Mouse (Mus musculus): ENCODE results near the gene Slc17a5.

Gene Slc17a5

DNA sequence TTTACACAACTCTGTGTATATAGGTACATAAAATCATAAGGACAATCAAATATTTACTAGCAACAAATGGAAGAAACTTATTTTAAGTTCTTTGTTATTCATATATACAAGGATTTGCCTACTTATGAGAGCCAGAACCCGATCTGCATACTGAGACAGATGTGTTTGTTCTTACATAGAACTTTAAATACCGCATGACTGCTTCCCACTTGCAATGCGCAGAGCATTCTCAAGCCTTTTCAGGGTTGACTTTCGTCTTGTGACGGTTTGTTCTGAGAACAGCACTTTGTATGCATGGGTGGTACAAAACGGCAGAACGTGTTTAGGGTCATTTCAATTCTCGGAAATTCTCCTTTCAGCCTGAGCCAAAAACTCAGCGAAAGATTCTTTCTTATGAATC, 17.9 kb downstream of the Slc17a5 start:
- no peak for DNase-seq (ENCODE audit: extremely low spot score, low read depth, low spot score)

DNA sequence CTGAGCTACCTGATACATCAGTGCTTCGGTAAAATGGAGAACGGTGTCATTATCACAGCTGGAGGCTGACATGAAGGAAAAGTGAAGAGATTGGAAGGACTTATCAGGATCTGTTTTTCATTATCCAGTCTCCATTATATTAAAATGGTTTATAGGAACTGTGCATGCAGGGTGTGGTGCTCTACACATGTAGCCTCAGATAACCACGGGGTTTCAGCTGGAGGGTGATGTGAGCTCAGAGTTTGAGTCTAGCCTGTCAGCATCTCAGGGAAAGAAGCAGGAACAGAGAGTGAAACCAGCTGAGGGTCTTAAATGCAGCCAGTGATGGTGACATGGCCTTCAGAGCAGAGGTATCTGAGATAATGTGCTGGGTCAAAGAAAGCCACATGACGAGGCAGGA, 28.4 kb downstream of the Slc17a5 start:
- DNase-seq (ENCODE audit: extremely low spot score, low read depth, low spot score) = no peak

DNA sequence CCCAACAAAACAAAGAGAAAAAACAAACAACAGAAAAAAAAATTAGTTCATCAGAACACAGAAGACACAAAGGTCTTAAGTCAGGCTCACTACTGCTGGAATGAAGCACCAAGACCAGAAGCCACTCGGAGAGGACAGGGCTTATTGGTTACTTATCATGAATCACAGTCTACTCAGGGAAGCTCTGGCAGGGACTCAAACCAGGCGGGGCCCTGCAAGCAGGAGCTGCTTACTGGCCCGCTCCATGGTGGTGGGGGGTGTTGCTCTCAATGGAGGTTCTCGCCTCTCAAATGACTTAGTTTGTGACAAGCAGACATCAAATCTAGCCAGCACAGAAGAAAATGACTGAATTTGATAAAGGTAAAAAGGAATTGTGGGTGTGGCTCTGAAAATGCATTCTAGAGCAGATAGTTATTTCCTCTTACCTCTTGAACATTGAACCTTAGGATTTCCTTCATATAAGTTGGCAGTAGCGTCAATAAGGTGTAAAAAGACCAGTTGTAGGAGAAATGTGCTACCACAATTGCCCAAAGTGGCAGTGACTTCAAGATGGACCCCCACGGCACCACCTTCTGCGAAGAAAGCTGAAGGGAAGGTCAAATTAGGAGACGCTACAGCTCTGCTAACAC, 29.1 kb downstream of the Slc17a5 start:
- no peak for DNase-seq (ENCODE audit: extremely low spot score, low read depth, low spot score)

DNA sequence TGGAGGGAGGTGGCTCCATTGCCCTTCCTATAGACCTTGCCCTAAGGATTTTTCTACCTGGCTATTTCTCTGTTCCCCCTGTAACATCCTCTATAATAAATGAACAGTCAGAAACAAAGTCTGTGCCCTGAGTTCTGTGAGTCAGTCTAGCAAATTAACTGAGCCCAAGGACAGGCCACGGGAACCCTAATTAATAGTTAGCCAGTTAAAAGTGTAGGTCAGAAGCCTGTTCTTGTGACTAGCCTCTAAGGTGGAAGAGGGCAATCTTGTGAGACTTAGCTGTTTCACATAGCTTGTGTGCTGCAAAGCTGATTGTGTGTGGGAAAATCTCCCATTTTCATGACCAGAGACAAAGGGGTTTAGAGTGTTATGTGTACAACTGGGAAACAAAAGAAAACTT, 30.8 kb downstream of the Slc17a5 start:
- no peak for DNase-seq (ENCODE audit: extremely low spot score, low read depth, low spot score)

DNA sequence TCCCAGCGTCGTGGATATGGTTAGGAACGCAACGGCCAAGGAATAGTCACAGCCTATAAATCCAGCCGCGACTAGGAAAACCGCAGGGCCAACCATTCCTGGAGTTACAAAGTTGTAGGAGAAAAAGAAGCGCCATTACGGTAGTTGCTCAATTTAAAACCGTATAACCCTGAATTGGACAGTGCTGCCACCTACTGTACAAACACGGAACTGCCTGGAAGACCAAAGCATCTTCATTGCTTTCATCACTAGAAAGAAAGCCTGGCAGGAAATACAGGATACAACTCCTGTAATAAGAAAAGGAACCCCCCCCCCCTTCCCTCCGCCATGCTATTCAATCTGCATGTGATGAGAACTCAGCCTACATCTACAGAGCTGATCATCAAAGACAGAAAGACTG, 34.9 kb downstream of the Slc17a5 start:
- peak; percentile 47 for DNase-seq (ENCODE audit: extremely low spot score, low read depth, low spot score)

DNA sequence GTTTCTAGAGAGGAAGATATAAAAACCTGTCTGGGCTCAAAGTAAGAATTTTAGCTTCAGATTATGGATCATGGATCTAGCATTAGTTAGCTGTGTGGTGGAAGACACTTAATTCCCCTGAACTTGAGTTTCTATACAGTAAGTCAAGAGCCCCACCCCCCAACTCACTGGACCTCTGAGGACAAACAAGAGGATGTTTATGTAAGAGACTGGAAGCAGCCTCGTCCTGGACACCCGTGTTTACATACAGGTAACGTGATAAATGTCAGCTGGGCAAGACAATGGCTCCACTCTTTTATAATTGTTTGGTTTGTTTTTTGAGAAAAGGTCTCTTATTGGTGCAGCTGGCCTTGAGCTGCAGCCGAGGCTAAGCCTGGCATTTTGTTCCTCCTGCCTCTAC, 36.1 kb downstream of the Slc17a5 start:
- no peak for DNase-seq (ENCODE audit: extremely low spot score, low read depth, low spot score)

DNA sequence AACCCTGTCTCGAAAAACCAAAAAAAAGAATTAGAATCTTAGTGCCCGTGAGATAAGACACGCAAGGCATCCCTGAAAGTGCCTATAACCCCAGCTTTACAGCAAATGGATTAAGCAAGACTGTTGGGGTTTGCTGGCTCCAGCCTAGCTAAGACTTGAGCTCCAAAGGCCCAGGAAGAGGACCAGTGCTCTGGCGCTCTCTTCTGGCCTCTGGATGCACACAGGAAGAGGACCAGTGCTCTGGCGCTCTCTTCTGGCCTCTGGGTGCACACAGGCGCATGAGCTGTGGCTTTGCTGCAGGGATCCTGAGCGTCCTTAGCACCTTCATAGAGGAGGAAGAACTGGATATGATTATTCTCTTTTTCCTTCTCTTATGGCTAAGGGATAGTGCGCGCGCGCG, 40.1 kb downstream of the Slc17a5 start:
- DNase-seq (ENCODE audit: extremely low spot score, low read depth, low spot score) = no peak

DNA sequence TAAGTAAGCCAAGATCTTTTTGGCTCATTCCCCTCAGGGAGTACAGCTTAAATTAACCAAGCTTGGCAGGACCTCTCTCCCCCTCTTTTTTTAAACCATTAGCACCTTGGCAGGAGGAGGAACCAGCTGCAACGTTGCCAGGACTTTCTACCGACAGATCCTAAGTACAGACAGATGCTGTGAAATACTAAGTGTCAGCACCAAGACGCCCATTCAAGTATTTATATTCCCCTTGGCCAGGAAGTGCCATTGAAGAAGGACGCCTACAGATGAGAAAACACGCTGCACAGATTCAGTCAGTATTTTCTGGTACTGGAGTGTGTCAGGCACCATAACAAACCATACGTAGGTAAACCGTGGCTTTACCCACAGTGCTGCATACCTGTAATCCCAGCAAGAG, 40.9 kb downstream of the Slc17a5 start:
- no peak for DNase-seq (ENCODE audit: extremely low spot score, low read depth, low spot score)

DNA sequence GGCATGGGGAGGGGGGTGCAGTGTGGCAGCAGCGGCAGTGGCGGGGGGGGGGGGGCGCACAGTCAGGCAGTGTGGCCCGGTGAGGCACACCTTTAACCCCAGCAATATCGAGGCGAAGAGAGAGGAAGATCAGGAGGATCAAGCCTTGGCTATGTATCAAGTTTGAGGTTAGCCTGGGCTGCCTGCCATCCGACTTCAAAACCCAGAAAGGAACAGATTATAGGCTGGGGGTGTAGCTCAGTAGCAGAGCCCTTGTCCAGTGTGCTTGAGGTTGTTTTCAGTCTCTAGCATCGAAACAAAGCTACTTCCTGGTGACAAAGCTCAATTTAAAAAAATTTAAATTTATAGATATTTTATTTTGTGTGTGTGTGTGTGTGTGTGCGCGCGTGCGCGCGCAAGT, 46.1 kb downstream of the Slc17a5 start:
- DNase-seq (ENCODE audit: extremely low spot score, low read depth, low spot score) = no peak

DNA sequence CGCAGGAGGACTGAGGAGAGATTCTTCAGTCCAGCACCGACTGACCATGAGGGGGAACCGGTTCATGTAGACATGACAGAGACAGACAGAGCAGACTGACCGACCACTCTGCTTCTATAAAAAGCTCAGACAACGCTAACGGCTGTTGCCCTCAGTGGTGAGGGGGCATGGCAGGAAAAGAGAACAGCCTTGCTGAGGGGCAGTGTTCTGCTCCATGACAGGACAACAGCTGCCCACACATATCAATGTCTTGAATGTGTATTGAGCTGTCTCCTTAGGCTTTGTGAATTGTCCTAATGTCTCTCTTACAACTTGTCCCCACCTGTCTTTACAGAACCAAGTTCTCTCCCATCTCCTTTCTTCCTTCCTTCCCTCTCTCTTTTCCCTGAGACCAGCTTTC, 49.4 kb downstream of the Slc17a5 start:
- DNase-seq (ENCODE audit: extremely low spot score, low read depth, low spot score) = no peak

DNA sequence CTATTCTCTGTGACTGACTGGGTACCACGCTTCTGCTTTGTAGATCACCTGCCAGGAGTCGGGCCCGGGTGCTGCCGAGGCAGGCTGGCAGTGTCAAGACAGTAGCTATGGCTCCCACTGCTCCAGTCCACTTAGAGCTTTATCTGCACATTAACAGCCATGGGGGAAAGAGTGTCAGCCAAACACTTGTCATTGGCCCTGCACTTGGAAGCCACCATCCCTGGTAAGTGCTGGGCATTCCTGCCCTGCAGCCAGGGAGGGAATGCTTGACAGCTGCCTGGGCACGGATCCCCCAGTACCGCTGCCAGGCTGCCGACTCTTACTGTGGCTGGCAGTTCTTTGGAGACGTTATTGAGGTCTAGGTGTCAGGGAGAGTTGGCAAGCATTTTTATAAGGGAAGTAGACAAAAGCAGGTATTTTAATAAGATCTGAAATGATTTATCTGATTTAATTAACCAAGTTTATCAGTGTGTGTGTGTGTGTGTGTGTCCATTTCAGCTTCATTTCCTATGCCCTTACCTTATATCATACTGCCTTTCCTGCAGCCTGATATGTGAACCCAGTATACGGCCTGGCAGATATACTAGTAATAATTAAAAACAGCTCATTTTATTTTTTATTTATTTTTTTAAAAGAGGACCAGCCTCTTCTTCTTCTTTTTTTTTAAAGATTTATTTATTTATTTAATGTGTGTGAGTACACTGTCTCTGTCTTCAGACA, 50.5 kb downstream of the Slc17a5 start:
- no peak for DNase-seq (ENCODE audit: extremely low spot score, low read depth, low spot score)

DNA sequence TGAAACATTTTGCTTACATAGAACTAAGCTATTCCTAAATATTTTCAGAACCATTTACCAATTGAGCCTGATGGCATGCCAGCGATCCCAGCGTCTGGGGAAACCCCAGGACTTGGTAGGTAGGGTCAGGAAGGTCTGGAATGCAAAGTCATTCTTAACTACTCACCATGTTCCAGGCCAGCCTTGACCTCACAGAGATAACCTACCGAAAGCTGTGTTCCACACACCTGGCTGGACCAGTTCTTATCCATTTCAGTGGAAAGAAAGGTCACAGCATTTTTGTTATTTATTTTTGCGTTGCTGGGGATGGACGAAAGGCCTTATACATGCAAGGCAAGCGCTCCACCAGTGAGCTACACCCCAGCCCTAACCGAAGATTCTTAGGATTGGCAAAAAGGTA, 53.2 kb downstream of the Slc17a5 start:
- DNase-seq (ENCODE audit: extremely low spot score, low read depth, low spot score) = no peak

DNA sequence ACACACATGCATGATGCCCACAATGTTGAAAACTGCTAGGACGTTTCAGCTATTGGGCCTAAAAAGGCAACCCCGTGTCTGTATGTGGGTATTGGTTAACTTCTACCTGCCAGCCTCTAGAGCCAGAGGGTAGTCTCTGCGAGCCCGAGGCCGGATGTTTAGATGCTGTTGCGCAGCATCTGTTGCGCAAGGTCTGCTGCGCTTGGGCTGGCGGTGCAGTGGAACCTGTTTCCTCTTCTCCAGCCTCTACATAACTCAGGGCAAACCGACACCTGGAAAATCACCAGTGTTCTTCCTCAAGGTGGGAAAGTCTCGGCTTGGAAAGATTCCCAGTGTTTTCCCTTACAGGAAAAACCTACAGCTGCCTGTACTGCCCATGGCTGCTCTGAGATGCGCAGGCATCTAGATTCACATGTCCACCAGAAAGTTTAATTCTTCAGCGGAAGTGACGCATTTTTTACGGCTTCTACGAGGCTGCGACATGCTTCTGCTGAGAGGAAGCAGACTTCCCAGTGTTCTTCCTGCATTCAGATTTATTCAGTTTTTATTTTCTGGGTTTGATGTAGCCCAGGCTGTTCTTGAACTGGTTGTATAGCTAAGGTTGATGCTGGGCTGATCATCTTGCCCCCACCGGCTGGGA, 54.4 kb downstream of the Slc17a5 start:
- no peak for DNase-seq (ENCODE audit: extremely low spot score, low read depth, low spot score)

DNA sequence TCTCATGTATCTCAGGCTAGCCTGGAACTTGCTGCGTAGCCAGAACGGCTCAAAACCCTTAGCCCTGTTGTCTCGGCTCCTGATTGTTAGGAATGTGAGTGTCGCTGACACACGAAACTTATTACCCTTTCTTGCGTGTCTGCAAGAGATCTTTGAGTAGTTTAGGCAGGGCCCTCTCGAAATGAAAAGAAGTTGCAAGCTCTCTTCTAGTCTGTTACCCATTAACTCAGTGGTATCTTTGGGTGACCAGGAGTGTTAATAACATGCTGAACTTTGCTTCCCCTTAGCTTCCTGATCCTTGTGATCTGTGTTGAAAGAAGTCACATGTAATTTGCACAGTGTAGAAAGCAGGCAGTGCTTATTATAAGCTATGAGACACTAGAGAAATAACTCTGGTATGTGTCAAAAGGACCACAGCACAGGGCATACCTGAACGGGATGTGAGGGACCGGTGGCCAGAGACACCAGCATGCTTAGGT, 55.5 kb downstream of the Slc17a5 start:
- DNase-seq (ENCODE audit: extremely low spot score, low read depth, low spot score) = no peak

DNA sequence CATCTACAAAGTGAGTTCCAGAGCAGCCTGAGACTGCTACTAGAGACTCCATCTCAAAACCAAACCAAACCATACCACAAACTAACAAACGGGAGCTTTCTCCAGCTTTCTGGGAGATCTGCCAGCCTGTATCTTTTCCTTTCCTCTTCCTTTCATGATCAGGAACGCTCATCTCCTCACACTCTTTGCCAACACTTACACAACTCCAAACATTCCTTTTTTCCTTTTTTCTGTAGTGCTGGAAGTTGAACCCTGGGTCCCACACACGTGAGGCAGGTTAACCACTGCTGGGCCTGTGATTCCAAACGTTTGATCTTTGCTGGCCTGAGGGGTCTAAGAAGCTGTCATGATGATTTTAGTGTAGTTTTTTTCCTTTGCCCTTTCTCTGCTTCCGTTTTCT, 56.0 kb downstream of the Slc17a5 start:
- DNase-seq (ENCODE audit: extremely low spot score, low read depth, low spot score) = no peak

DNA sequence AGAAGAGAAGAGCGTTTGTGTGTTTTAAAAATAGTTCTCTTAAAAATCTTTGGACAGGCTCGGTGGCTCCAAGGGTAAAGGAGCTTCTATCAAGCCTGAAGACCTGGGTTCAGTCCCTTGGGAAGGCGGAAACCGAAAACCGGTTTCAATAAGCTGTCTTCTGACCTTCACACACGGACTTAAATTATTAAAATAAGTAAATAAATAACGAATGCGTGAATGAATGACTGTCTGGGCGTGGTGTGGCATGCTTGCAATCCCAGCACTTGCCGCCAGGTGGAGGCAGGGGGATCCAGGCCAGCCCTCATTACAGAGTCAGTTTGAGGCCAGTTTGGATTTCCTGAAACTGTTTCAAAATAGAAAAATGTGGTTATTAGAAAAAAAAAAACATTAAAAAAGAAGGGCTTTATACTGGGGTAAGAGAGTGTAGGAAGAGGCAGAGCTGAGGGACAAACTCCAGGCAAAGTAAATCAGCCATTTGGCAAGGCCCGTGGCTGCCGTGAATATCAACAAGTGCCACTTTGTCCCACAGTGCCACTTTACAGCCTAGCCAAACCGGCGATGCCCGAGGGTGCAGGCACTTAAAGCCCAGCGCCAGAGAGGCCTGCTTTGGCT, 60.0 kb downstream of the Slc17a5 start:
- peak; percentile 73 for DNase-seq (ENCODE audit: extremely low spot score, low read depth, low spot score)

DNA sequence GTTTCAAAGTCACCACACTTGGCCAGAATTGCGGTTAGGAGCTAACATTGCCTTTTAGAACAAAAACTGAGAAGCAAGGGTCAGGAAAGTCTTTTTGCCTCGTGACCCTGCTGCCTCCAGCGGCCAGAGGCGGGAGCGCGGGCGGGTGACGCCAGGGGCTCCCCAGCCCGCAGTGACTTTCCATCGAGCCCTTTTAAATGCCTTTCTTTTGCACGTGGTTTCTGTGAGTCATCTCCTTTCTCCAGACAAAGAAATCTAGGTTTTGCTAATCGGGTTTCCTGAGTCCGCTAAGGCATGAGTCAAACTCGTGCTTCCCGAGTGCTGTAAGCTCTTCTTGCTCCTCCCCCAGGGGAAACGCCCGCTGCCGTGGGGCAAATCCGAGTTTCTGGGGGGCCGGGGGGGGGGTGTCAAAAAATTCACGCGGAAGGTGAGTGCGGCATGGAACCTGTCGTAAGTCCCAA, 60.5 kb downstream of the Slc17a5 start:
- no peak for DNase-seq (ENCODE audit: extremely low spot score, low read depth, low spot score)

DNA sequence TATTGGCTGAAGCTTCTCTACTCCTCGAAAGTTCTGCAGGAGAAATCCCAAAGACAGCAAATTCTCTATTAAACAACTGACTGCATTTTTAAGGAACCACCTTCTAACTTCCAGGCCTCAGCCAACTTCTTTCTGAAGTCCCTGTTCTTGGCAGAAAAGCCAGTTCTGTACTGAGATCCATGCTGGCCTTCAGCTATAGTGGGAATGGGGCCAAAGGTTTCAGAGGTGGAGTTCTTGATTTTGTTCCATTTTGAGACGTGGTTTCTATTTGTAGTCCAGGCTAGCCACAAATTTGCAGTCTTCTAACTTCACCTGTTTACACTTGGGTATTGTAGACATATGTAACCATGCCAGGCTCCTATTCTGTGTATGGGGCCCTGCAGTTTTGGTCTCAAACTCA, 61.6 kb downstream of the Slc17a5 start:
- no peak for DNase-seq (ENCODE audit: extremely low spot score, low read depth, low spot score)

DNA sequence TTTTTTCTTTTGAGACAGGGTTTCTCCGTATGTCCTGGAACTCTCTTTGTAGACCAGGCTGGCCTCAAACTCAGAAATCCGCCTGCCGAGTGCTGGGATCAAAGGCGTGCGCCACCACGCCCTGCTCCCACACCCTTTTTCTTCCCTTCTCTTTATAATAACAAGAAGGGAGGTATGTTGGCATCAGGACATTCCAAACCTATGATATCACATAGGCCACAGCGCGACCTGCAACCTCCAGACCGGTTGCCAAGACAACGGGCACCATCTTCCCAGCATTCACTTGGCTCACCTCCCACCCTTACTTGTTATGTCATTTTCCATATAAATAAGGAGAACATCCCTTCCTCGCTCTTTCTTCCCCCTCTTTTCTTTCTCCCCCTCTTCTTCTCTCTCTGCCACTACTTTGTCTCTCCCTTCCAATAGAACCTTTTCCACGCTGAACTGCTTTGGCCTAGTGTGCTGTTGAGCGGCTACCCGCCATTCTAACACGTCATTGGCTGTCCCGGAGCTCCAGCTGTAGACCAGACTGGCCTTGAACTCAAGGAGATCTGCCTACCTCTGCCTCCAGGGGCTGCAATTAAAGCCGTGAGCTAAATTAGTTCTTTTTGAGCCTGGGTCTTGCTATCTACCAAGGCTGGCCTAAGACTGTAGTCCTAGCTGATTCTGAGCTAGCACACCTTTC, 62.2 kb downstream of the Slc17a5 start:
- DNase-seq (ENCODE audit: extremely low spot score, low read depth, low spot score) = no peak

DNA sequence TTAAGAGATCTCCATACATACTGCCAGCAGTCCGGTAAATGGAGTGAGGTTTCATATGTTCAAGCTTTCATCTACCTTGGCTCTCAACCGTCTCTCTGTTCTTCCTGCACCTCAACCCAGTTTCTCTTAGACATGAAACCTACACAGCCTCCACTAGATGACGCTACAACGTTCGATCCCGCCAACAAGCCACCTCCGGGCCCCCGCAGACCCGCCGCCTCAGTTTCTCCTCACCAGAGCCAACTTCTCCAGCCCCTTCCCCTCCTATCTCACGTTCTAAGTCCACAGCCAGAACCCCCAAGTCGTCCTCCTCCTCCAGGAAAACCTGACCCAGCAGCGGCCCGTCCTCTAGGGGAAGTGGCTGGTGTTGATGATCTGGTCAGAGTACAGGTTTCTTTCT, 66.2 kb downstream of the Slc17a5 start:
- DNase-seq (ENCODE audit: extremely low spot score, low read depth, low spot score) = no peak

All from hindlimb bud, embryonic 11.5 days (tissue).